Mouse (Mus musculus) adrenal gland, adult 2 months (tissue): ENCODE data around the gene Nol3. TPM values are rescaled to one million over a fixed set of nuclear protein-coding genes. Genes with fewer than 3 reads are reported as not detected.

Experiments
- DNase-seq: peaks from one replicate; pipeline ENCODE4 v3.0.0; 2021
- polyA plus RNA-seq: library from polyadenylated mRNA; depleted of rRNA; stranded (reverse); fragments of >200 nt; gene quantifications from 2 replicates; pipeline ENCODE4 v1.2.3, GENCODE M21; 2012
- total RNA-seq, 2 experiments: library from RNA; stranded (reverse); gene quantifications; 2 replicates each; pipeline ENCODE4 v1.2.3; 2021

Nol3 gene
- total and polyA plus RNA-seq, 3 experiments: 4.4 to 10.3 (median 6.2) TPM

DNA sequence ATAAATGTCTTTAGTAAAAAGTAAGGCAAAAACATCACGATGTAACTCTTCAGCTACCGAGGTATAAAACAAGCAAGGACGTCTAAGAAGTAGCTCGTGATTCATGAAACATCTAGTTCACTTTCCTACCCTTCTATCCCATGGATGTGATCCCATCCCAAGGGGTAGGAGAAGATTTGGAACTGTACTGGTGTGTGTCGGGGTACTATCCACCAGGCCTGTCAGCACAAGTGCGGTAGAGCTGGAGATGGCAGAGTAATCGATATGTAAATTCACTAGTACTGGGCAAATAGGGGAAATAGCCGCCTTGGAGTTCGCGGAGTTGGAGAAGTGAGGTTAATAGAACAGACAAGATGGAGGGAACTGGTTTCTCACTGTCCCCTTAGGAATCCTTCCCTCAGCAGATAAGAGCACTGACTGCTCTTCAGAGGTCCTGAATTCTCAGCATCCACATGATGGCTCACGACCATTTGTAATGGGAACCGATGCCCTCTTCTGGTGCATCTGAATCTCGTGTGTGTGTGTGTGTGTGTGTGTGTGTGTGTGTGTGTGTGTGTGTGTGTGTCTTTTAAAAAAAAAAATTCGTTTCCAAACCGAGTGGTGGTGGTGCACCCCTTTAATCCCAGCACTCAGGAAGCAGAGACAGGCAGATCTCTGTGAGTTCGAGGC, 12.6 kb upstream of the Nol3 start:
- no peak for DNase-seq

DNA sequence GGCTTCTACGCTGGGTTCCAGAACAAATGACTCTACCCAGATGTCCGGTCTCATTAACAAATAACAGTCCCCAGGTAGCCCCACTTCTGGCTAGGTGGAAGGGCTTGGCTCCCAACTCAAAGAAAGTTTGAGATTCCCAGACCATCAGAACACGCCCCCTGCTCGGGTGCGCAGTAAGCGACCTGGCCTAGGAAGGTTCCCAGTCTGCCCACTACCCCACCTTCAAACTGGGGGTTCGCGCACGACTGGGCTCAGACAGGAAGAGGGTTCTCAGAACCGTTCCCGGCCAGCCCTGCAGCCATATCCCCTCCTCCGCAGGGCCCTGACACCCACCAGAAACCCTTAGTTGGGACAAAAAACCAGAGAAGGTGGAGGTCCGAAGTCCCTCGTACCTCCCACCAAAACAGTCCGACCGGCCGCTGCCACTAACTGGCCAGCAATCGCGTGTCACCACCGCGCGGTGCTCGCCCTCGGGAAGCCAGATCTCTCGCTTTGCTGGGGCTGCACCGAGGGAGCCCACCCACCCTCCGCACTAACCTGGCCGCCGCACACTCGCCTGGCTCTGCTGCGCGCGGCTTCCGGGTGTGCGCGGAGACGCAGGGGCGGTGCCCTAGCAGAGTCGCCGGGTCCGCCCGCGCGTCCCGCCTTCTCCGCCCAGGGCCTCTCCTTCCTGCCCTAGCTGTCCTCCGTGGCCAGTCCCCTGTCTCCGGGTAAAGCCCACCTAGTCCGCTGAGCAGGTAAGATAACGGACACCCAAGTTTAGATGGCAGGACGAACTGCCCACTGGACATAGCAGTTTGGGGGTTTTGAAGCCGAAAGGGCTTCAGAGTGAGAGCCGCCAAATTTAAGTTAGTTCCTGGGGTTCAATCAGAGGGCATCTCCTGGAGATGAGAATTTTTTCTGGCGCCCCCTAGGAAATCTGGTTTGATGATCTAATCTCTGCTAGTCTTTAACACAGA, 11.6 kb upstream of the Nol3 start, which contains the start of the genes Tradd and Fbxl8:
Gene Tradd, minus strand, starts transcription at position 586 of the 959 bp plus-strand sequence.
Gene Fbxl8, plus strand, starts transcription at position 625 of the 959 bp plus-strand sequence.
- DNase-seq: peak; percentile 90

DNA sequence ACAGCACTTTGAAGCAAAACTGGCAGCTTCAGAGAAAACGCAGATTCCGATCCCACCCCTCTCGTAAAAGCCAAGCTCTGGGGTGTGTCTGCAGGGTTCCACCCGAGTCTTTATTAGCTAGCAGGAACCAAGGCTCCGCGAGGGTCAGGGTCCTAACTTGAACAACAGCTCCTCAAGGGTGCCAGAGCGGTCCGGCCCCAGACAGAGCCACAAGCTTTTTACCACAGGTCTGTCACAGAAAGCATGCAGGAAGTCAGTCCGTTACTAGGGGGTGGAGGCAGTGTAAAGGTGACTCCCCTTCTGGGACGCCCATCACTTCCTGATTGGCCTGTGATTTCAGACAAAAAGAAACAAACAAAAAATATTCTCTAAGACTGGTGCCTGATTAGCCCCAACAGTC, 10.8 kb upstream of the Nol3 start:
- no peak for DNase-seq

DNA sequence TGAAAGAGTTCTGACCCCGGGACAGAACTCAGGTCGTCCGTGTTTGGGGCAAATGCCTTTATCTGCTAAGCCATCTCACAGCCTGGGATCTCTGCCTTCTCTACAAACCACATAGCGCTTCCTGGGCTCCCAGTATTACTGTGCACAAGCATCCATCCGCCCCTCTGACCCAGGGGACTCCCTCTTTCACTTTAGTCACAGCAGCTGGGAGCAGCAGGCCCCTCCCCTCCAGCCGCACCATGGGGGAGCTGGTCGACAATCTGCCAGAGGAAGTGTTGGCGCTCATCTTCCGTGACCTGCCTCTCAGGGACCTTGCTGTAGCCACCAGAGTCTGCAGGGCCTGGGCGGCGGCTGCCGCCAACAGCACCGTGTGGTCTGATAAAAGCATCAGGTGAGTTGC, 9.2 kb upstream of the Nol3 start:
- no peak for DNase-seq

DNA sequence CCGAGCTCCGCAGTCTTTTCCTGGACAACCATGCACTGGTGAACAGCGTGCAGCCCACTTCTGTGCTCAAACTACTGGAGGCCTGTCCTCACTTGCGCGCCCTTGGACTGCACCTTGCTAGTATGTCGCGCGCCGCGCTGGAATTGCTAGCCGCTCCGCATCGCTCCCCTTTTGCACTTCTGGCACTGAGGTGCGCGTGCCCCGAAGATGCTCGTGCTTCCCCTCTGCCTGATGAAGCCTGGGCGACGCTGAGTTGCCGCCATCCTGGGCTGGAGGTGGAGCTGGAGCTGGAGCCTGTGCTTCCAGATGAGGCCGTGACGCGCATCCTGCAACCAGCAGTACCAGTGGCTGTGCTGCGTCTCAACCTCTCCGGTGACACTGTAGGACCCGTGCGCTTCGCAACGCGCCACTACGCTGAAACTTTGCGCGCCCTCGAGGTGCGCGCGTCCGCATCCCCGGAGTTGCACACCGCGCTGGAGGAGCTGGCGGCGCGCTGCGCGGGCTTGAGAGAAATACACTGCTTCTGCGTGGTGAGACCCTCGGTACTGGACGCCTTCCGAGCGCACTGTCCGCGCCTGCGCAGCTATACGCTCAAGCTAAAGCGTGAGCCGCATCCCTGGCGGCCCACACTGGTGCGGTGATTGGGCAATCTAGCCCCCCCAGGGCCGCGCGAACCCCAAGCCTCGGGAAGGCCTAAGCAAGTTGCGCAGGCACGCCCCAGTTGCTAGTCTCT, 7.4 kb upstream of the Nol3 start:
- DNase-seq: peak; percentile 42

DNA sequence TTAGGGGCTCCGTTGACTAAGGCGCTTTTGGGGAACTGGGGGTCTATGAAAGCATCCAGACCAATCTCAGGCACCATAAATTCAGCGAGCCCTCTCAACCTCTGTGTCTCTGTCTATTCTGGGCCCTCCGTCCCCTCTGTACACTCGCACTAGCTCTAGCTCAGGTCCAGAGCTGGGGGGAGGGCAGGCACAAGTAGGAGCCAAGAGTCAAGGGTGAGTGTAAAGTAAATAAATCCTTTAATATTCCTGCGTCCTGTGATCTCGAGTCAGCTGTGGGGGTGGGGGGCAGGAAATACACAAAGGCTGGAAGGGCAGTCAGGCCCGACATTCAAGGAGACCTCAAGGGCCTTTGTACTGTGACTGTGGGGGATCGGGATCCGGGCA, 6.9 kb upstream of the Nol3 start:
- peak; percentile 34 for DNase-seq

DNA sequence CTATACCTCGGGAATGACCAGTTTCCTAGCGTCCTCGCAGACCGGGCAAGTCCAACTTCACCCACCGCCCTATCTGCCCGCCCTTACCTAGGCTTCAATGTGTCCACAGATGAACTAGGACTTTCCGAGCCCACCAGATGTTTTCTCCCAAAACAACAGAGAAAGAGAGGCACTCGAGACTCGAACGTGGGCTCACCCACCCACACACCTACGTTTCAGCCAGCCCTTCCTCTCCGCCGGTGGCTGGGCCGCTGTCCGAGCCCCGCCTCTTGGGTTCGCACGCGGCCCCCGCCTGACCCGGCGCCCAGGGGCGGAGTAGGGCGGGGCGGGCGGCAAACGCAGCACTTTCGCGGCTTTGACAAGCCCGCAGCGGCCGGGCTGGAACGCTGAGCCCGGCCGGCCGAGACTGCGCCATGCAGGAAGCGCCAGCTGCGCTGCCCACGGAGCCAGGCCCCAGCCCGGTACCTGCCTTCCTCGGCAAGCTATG, 6.4 kb upstream of the Nol3 start, which contains the start of gene Hsf4:
Gene Hsf4, plus strand, starts transcription at position 341 of the 487 bp plus-strand sequence.
- DNase-seq: peak; percentile 87

DNA sequence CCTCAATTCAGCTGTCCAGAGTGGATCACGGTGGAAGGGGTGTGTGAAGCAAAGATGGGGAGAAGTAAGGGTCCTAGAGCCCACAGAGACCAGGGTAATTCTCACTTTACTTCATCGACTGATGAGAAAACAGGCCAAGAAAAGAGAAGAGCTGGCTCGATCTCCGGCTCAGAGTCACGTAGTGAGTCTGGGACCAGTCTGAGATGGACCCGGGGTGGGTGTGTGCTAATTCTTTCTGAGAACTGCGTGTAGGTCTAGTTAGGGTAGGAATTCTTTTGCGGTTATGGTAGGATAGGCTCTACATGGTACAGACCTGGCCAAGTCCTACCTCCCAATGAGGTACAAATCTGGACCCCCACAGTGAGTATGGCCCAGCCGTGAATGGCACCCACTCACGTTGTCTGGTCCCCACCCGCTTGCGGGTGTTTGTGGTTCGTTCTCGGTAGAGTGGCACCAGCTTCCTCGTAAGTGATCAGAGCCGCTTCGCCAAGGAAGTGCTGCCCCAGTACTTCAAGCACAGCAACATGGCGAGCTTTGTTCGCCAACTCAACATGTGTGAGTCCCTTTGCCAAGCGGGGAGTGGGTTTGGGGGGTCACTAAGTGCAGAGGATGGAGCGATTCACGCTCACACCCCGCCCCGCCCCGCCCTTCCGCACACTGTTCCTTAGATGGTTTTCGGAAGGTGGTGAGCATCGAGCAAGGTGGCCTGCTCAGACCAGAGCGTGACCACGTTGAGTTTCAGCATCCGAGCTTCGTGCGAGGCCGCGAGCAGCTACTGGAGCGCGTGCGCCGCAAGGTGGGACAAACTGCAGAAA, 5.6 kb upstream of the Nol3 start:
- DNase-seq: no peak

DNA sequence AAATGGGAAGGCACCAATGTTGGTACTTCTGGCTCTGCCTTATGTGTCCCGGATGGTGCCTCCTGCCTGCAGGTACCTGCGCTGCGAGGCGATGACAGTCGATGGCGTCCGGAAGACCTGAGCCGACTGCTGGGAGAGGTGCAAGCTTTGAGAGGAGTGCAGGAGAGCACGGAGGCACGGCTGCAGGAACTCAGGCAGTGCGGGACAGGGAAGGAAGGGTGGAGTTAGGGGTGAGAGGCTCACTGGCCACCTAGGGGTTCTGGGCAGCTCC, 5.1 kb upstream of the Nol3 start:
- no peak for DNase-seq

DNA sequence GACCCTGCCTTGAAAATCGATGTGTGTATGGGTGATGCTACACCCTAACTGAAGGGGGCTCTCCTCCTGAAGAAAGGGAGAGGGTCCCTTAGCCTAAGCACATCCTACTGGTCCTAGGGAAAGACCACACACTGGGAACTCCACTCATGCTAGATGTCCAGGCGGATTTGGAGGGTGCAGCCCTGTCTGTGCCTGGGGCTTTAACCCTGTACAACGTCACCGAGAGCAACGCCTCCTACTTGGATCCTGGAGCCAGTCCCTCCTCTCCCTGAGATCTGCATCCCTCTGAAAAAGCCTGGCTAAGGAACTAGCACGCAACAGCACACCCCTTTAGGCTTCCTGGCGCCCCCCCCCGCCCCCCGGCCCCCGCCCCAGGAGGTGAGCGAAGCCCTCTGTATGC, 553 bp upstream of the Nol3 start:
- no peak for DNase-seq

DNA sequence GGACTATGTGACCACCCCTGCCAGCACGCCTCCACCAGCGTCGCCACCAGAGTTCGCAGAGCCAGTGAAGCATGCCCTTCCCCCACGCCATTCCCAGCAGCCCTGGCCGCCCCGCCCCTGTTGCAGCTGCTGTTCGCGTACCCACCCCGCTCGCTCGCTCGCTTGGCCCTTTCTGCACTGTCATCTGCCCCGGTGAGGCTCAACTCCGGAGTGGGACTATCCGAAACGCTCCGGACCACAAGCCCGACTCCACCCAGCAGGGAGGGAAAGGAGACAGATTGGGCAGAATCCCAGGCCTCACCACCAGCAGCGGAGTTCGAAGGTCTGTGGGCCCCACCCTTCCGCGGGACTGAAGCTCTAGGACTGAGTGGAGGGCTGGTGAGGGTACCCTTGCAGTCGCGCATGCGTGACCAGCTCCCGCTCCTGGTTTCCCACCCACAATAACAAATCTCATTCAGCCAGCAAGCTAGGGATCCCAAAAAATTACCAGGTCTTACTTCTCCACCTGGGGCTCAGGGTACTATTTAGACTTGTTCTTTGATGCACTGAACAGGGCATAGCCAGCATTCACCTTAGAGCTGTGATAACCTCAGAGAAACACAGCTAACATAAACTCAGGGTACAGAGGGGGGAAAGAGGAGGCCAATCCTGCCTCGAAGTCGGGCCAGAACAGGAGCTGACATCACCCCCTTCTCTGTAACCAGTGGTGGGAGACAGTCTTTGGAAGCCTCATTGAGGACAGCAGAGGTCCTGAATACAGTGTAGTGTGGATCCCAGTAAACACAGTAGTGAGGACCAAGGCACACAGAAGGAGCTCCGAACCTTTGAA, 566 bp downstream of the Nol3 start:
- DNase-seq: peak; percentile 69

DNA sequence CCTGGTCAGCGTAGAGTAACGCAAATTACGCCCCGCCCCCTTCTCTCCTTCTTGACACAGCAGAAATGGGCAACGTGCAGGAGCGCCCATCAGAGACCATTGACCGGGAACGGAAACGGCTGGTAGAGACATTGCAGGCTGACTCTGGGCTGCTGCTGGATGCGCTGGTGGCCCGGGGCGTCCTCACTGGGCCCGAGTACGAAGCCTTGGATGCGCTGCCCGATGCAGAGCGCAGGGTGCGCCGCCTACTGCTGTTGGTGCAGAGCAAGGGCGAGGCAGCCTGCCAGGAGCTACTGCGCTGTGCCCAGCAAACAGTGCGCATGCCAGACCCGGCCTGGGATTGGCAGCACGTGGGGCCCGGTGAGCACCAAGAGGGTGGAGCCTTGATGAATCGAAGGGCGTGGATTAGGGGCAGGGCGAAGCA, 3.0 kb downstream of the Nol3 start:
- DNase-seq: peak; percentile 95

DNA sequence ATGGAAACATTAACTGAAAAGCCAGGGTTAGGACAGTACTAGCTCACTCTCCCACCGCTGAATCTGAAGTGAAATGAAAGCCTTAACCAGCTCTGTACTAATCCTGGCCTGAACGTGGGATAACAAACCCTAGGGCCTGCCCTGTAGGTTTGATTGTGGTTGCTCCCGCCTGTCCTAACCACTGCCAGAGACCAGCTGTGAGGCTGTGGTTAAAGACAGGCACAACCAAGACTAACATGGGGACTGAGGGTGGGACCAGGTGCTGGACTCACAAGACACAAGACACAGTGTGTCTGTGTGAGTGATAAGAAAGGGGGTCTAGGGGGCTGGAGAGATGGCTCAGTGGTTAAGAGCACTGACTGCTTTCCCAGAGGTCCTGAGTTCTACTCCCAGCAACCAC, 4.6 kb downstream of the Nol3 start:
- no peak for DNase-seq

DNA sequence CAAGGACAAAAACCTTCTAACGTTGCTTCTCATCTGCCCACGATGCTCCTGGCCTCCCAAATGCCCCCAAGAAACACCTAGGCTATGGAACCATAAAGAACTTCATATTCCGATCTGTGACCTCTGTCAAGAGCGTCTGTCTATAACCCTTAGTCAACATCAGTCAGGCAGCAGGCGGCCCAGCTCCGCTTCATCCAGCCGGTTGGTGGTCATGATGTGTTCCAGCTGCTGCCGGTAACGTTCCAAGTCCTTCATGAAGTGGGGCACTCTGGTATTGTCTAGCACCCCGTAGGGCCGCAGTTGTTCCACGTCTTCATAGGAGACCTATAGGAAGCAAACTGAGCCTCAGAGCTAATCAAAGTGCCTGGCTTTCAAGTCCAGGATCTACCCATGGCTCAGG, 5.9 kb downstream of the Nol3 start:
- no peak for DNase-seq

DNA sequence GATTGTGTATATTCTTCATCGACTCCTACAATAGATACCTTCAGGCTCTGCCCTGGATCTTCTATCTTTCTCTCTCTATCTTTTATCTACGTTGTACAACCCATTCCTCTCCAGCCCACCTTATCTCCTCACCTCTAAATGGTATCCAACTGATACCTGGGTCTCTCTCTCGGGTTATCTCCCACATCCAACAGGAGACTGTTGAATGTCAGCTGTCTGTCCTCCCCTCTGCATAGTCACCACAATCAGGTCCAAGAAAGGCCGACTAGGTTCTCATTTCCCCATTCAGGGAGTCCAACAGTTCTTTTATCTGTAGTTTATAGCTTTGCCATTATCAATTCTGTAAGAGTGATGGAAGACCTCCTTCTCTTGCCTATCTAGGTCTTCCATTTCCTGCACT, 6.3 kb downstream of the Nol3 start:
- no peak for DNase-seq

DNA sequence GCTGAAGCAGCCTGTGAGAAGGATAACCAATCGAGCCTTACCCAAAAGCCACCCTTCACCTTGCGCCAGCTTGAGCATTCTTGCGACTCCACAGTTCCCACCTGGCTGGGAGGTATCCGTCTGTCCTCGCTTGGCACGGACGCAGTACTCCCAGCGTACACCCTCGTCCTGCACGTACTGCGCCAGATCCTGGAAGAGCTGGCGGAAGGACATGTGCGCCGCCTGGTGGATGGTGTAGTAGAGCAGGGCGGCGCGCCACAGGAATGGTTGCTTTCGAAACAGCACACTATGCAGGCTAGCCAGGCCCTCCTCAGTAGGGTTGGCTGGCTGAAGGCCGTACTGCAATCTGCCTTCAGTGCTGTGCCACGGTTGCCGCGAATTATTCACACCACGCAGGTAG, 7.1 kb downstream of the Nol3 start:
- DNase-seq: peak; percentile 74

DNA sequence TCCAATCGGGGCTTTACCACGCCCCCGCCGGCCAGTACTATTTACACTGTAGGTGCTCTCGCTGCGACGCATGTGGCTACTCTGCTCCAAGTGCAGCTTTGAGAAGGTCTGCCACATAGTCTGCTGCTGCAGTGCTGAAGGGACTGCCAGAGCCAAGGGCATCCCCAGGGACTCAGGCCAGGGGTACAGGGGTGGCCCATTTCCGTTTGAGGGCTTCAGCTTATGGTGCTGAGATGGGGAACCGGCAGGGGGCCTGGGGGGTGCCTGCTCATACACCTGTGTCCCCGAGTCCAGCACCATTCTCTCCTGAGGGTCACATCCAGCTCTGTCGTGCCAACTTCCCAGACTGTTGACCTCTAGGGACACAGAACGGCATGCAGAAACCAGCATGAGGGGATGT, 9.6 kb downstream of the Nol3 start:
- no peak for DNase-seq

DNA sequence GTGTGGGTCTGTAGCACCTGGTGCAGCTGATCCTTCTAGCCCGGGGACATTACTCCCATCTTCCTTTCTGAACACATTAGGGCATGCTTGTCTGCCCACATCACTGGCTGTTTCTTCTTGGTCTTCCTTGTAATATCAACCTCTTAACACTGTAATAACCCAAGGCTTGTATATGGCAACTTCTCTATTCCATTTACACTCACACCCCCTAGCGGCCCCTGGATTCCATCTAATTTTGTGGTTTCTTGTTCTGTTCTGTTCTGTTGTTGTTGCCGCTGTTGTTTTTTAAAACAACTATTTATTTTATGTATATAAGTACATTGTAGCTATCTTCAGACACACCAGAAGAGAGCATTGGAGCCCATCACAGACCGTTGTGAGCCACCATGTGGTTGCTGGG, 11.0 kb downstream of the Nol3 start:
- DNase-seq: no peak

DNA sequence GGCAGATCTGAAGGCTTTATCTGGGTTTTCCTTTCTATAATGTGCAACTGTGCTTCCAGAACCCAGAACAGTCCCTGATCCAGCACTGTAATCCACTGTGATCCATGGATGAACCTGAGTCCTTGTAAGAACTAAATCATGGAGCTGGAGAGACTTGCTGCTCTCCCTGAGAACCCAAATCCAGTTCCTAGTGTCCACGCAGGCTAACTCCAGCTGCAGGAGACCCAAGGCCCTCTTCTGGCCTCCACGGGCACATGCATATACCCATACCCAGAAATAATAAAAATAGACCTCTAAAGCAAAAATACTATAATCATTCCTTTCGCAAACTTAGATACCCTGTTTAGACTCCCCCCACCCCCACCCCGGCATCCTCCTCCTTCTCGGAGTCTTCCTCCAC, 12.3 kb downstream of the Nol3 start:
- DNase-seq: no peak

DNA sequence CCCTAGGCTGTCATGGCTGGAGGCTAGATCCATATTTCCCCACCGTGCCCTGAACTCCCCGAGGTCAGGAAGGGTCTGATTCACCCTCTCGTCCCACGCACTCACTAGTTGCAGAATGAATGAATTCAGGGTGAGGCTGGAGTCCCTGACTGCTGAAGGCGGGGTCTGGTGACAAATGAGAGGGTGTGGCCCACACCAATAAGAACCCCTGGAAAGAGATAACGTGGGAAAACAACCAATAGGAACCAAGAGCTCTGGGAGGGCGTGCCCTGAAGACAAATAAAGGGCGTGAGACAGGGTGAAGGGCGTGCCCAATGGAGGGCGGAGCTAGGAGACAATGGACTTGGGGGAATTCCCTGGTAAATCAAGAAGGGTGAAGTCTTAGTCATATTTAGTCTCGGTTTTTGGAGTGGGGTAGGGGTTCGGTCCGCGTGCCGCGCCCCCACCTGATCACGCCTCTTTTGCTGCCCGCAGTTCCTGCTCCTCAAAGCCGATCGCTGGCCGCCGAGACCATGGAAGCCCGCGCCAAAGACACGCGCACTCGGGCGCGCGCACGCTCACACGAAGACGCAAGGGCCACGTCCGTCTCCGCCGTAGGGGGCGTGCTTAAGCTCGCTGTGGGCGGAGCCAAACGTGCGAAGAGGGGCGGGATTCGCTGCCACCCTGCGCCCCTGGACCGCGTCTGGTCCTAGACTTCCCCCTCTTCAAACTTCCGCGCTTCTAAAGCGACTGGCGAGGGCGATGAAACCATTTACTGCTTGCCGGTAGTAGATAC, 13.2 kb downstream of the Nol3 start:
- DNase-seq: peak; percentile 94
